Mouse (Mus musculus) heart, embryonic 11.5 days (tissue): ENCODE results near the gene Borcs6. TPM values are rescaled to one million over a fixed set of nuclear protein-coding genes. Genes with fewer than 3 reads are reported as not detected.
A peak's percentile ranks its signal among the peaks of the same experiment; 100 is the strongest.
"Not testable (repeated sequence)": the region's sequence is repeated elsewhere in the genome, so short reads cannot be mapped to it uniquely, and the experiment has no call there.

Experiments used
- ATAC-seq: fragments of 200-750 bp; cut with Nextera tagmentation; replicated peaks from 2 replicates; pipeline ENCODE4 v1.8.0; 2017; ENCODE audit warnings: moderate library complexity; ENCODE audit not compliant: insufficient number of reproducible peaks, low FRiP score, low TSS enrichment
- H3K27ac ChIP-seq: fragments of 300-500 bp; sonication (generic); 2 replicates; pipeline ENCODE4 v1.5.1; 2014; ENCODE audit warnings: mild to moderate bottlenecking, low read depth, low read length
- H3K27me3 ChIP-seq: fragments of 300-500 bp; sonication (generic); 2 replicates; pipeline ENCODE4 v1.6.1; 2014; ENCODE audit warnings: mild to moderate bottlenecking, low read length, mixed read lengths; ENCODE audit not compliant: control insufficient read depth, insufficient read depth
- H3K36me3 ChIP-seq: fragments of 300-500 bp; sonication (generic); 2 replicates; pipeline ENCODE4 v1.6.1; 2014; ENCODE audit warnings: mild to moderate bottlenecking, low read length, moderate library complexity, mixed read lengths; ENCODE audit not compliant: control insufficient read depth, insufficient read depth
- H3K4me1 ChIP-seq: fragments of 300-500 bp; sonication (generic); 2 replicates; pipeline ENCODE4 v1.6.1; 2014; ENCODE audit warnings: low read length; ENCODE audit not compliant: control insufficient read depth, insufficient read depth
- H3K4me2 ChIP-seq: fragments of 300-500 bp; sonication (generic); 2 replicates; pipeline ENCODE4 v1.6.1; 2014; ENCODE audit warnings: mild to moderate bottlenecking, moderate library complexity
- H3K4me3 ChIP-seq: fragments of 300-500 bp; sonication (generic); 2 replicates; pipeline ENCODE4 v1.5.1; 2014; ENCODE audit warnings: low read depth, low read length
- H3K9ac ChIP-seq: fragments of 300-500 bp; sonication (generic); 2 replicates; pipeline ENCODE4 v1.6.1; 2014; ENCODE audit warnings: mild to moderate bottlenecking, low read depth, low read length, moderate library complexity
- H3K9me3 ChIP-seq: fragments of 300-500 bp; sonication (generic); replicated peaks from 2 replicates; pipeline ENCODE4 v1.6.1; 2016; ENCODE audit warnings: low read length; ENCODE audit not compliant: control insufficient read depth
- WGBS: fragments of 180-500 bp; shearing (Covaris S2); extraction: QIAGEN DNeasy Blood & Tissue Kit; methylation state at CpG from one replicate; pipeline ENCODE4 v1.1.7; 2014; ENCODE audit not compliant: insufficient replicate concordance; 5-methylcytosine and 5-hydroxymethylcytosine counted together
- polyA plus RNA-seq: library from polyadenylated mRNA; unstranded; fragments of >200 nt; fragmentation: Nextera tagmentation; extraction: Ambion mirVana; gene quantifications from 2 replicates; pipeline ENCODE4 v1.2.1, GENCODE M21; 2014

Borcs6 gene
- 7.7 and 9.8 TPM in 2 replicates for polyA plus RNA-seq

- under 1% methylated on average over 62 of the region's 64 CpGs for WGBS
- ATAC-seq = peak; percentile 86
- Histone ChIP-seq H3K36me3 (no peaks in the 10 kb centered on the region), H3K9ac (peak within 1 kb of the TSS; percentile 87), H3K27ac (peak within 1 kb of the TSS; percentile 87), H3K27me3 (no peaks in the 10 kb centered on the region), H3K4me2 (peak within 1 kb of the TSS; percentile 98), H3K4me1 (peaks cover 20% of the 10 kb centered on the region), H3K9me3 (no peaks in the 10 kb centered on the region), H3K4me3 (peak within 1 kb of the TSS; percentile 84)
These were observed at the start of gene Borcs6 for GRCm38 (mm10) chr11:69059357-69059974. TSS of gene Borcs6 (plus strand) at chr11:69059717.

DNA sequence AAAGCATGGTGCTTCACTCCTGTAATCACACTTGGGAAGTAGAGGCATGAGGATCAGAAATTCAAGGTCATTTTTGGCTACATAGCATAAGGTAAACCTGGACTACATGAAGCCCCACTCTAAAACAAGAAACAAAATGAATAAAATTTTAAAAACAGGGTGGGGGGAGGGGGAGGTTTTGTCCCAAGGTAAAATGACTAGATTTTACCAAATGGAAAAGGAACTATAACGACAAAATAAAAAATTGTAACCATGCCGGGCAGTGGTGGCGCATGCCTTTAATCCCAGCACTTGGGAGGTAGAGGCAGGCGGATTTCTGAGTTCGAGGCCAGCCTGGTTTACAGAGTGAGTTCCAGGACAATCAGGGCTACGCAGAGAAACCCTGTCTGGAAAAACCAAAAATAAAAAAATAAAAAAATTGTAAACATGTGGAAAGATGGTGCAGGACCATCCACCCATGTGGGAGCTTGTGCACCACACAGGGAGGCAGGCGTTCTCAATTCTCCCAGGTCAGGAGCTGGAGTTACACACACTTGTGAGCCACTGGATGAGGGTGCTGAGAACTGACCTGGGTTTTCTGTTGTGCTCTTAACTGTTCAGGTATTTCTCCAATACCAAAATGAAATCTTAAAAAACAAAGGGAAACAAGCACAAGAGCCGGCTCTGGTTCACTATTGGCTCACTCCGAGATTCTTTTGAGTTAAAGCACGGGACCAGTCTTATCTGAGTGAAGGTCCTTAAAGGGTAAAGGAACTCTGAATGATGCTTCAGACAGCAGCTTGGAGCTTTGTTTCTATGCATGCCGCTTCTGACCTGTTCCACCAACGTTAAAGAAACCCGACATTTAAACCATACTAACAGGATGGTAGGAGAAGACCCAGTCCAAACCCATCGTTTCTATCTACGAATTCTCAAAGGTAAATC is 48.9 kb upstream of the Borcs6 start:
- Histone ChIP-seq H3K36me3 (no peaks in the 10 kb centered on the region), H3K4me2 (peak overlapping the region; percentile 75), H3K9me3 (no peaks in the 10 kb centered on the region), H3K27ac (no peak overlapping the region), H3K9ac (no peak overlapping the region), H3K4me1 (peaks cover 15% of the 10 kb centered on the region), H3K4me3 (peak overlapping the region; percentile 55; the same call in 1 of the 2 replicates), H3K27me3 (no peaks in the 10 kb centered on the region)
- ATAC-seq = no peak
- WGBS = 77% methylated on average over 15 of the region's 15 CpGs

- H3K9ac ChIP-seq, H3K9me3 ChIP-seq, H3K36me3 ChIP-seq, ATAC-seq, H3K27me3 ChIP-seq: not testable (repeated sequence)
- WGBS = 68% methylated on average over 2 of the region's 2 CpGs
- H3K27ac ChIP-seq = peak overlapping the region; percentile 97
- H3K4me3 ChIP-seq = peak overlapping the region; percentile 55
- H3K4me1 ChIP-seq = peaks cover 15% of the 10 kb centered on the region
- peak overlapping the region; percentile 75 for H3K4me2 ChIP-seq
These were observed 48.1 kb upstream of the Borcs6 start for GRCm38 (mm10) chr11:69011445-69011844.

- Histone ChIP-seq H3K9ac (peak overlapping the region; percentile 78), H3K27me3 (no peaks in the 10 kb centered on the region), H3K4me1 (peaks cover 21% of the 10 kb centered on the region), H3K27ac (peak overlapping the region; percentile 97), H3K4me3 (peak overlapping the region; percentile 55), H3K36me3 (no peaks in the 10 kb centered on the region), H3K9me3 (no peaks in the 10 kb centered on the region), H3K4me2 (peak overlapping the region; percentile 75)
- peak; percentile 70 for ATAC-seq
- WGBS = 1% methylated on average over 18 of the region's 18 CpGs
These were observed 47.4 kb upstream of the Borcs6 start for GRCm38 (mm10) chr11:69012071-69012601.

GRCm38 (mm10) chr11:69015644-69016441 is 43.7 kb upstream of the Borcs6 start, which contains the start of gene Ctc1:
TSS of gene Ctc1 (plus strand) at chr11:69015911.
- Histone ChIP-seq H3K27me3 (no peaks in the 10 kb centered on the region), H3K4me1 (peaks cover 11% of the 10 kb centered on the region), H3K9me3 (no peaks in the 10 kb centered on the region), H3K36me3 (no peaks in the 10 kb centered on the region), H3K4me3 (peak within 1 kb of the TSS; percentile 74), H3K27ac (peak within 1 kb of the TSS; percentile 93), H3K4me2 (peak within 1 kb of the TSS; percentile 72), H3K9ac (peak within 1 kb of the TSS; percentile 98)
- 3% methylated on average over 38 of the region's 38 CpGs for WGBS
- peak; percentile 94 for ATAC-seq

- peak overlapping the region; percentile 98 for H3K9ac ChIP-seq
- 59% methylated on average over 3 of the region's 3 CpGs for WGBS
- no peak overlapping the region; the same call in 1 of the 2 replicates for H3K27ac ChIP-seq
- no peaks in the 10 kb centered on the region for H3K9me3 ChIP-seq
- H3K36me3 ChIP-seq = peaks cover under 1% of the 10 kb centered on the region; the same call in 1 of the 2 replicates
- H3K4me2 ChIP-seq = peak overlapping the region; percentile 72
- H3K4me1 ChIP-seq = peaks cover 8% of the 10 kb centered on the region
- no peaks in the 10 kb centered on the region for H3K27me3 ChIP-seq
- ATAC-seq = no peak
- H3K4me3 ChIP-seq = peak overlapping the region; percentile 74
These were observed 42.8 kb upstream of the Borcs6 start for GRCm38 (mm10) chr11:69016755-69017154.

- Histone ChIP-seq H3K4me3 (no peak overlapping the region), H3K4me1 (peaks cover 6% of the 10 kb centered on the region), H3K9ac (no peak overlapping the region), H3K4me2 (no peak overlapping the region), H3K36me3 (peaks cover 27% of the 10 kb centered on the region), H3K27ac (no peak overlapping the region), H3K27me3 (no peaks in the 10 kb centered on the region), H3K9me3 (no peaks in the 10 kb centered on the region)
- ATAC-seq = no peak
These were observed 38.8 kb upstream of the Borcs6 start for GRCm38 (mm10) chr11:69020691-69021090.

DNA sequence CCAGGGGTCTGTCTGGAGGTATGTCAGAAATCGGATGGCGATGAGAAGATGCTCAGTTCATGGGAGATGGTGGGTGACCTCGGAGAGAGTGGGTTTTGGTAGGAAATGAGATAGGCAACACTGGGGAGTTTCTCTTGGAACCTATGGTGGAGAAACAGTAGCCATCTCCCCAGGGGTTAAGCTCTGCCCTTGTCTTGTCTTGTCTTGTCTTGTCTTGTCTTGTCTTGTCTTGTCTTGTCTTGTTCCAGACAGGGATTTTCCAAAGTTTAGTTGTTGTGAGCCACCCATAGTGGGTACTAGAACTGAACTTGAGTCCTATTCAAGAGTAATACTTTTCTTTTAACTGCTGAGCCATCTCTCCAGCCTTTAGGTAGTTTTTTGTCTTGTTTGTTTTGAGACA is 33.0 kb upstream of the Borcs6 start:
- Histone ChIP-seq H3K9ac (no peak overlapping the region), H3K4me1 (no peaks in the 10 kb centered on the region), H3K27ac (no peak overlapping the region), H3K4me3 (no peak overlapping the region), H3K36me3 (peaks cover 76% of the 10 kb centered on the region), H3K9me3 (no peaks in the 10 kb centered on the region), H3K27me3 (no peaks in the 10 kb centered on the region), H3K4me2 (no peak overlapping the region)
- ATAC-seq = no peak
- WGBS = 86% methylated on average over 3 of the region's 3 CpGs
